Mouse (Mus musculus) midbrain, embryonic 10.5 days (tissue): ENCODE data around the gene Itpr2. TPM values are rescaled to one million over a fixed set of nuclear protein-coding genes. Genes with fewer than 3 reads are reported as not detected.

ENCODE experiments used
- DNase-seq: peaks from one replicate; pipeline ENCODE4 v3.0.0-alpha.2; 2017; ENCODE audit warnings: low spot score
- H3K27ac ChIP-seq: fragments of 300-500 bp; sonication (generic); replicated peaks from 2 replicates; pipeline ENCODE4 v1.5.1; 2016; ENCODE audit warnings: mild to moderate bottlenecking
- H3K27me3 ChIP-seq: fragments of 300-500 bp; sonication (generic); 2 replicates; pipeline ENCODE4 v1.6.1; 2016; ENCODE audit warnings: low read depth, mild to moderate bottlenecking; ENCODE audit not compliant: poor library complexity, severe bottlenecking
- H3K36me3 ChIP-seq: fragments of 300-500 bp; sonication (generic); 2 replicates; pipeline ENCODE4 v1.6.1; 2016; ENCODE audit warnings: mild to moderate bottlenecking, moderate library complexity
- H3K4me1 ChIP-seq: fragments of 300-500 bp; sonication (generic); 2 replicates; pipeline ENCODE4 v1.6.1; 2016
- H3K4me3 ChIP-seq: fragments of 300-500 bp; sonication (generic); 2 replicates; pipeline ENCODE4 v1.5.1; 2016; ENCODE audit warnings: mild to moderate bottlenecking, moderate library complexity
- H3K9me3 ChIP-seq: fragments of 300-500 bp; sonication (generic); replicated peaks from 2 replicates; pipeline ENCODE4 v1.6.1; 2016; ENCODE audit warnings: mild to moderate bottlenecking
- WGBS: fragments of 180-500 bp; shearing (Covaris S2); methylation state at CpG from one replicate; pipeline ENCODE4 v1.1.7; 2016; 5-methylcytosine and 5-hydroxymethylcytosine counted together
- polyA plus RNA-seq: library from polyadenylated mRNA; unstranded; fragments of >200 nt; fragmentation: Nextera tagmentation; extraction: Ambion mirVana; gene quantifications from 2 replicates; pipeline ENCODE4 v1.2.1, GENCODE M21; 2016

Itpr2 gene
- polyA plus RNA-seq, 1 experiment from 2014 or later, result 4.4 TPM

DNA sequence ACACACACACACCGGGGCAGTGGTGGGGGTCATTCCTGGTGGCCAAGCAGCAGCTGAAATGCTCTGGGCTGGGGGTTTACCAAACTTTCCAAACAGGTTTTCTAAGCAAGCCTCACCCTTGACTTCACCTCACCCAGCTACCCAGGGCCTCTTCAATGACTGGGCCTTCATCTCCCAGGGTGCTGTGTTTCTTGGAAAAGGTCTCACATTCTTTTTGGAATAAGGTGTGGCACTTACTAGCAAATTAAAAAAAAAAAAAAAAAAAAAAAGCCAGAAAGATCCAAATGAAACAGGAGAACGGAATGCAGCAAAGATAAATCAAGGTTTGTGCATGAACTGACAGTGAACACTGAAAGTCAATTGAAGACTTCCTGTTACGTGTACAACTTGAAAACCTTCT lies 77.2 kb downstream of the Itpr2 start:
- no peaks in the 10 kb centered on the region for H3K27me3 ChIP-seq
- H3K36me3 ChIP-seq, result no peaks in the 10 kb centered on the region
- no peak for DNase-seq
- 87% methylated on average over 3 of the region's 3 CpGs for WGBS
- no peaks in the 10 kb centered on the region for H3K9me3 ChIP-seq
- H3K4me1 ChIP-seq, result peaks cover 9% of the 10 kb centered on the region; the same call in 1 of the 2 replicates
- H3K27ac ChIP-seq, result no peak overlapping the region
- no peak overlapping the region for H3K4me3 ChIP-seq

DNA sequence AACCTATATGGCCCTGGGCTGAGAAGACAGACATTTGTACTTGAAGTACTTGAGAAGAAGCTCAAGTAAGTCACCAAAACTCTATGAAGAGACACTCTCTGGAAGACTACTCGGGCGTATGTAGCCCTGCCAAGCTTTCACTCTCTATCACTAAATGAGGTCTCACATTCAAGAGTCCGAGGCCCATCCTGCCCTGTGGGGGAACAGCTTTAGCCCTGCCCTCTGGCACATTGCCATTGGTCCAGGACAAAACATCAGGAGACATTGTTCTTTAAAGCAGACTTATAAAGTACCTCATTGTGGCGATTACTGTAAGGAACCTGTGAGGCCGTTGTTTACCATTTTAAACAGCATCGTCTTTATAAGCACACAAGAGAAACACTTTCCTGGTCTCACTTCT lies 77.7 kb downstream of the Itpr2 start:
- Histone ChIP-seq H3K9me3 (no peaks in the 10 kb centered on the region), H3K27me3 (no peaks in the 10 kb centered on the region), H3K36me3 (no peaks in the 10 kb centered on the region), H3K27ac (no peak overlapping the region), H3K4me1 (peaks cover 9% of the 10 kb centered on the region; the same call in 1 of the 2 replicates), H3K4me3 (no peak overlapping the region)
- no peak for DNase-seq
- 92% methylated on average over 6 of the region's 6 CpGs for WGBS

DNA sequence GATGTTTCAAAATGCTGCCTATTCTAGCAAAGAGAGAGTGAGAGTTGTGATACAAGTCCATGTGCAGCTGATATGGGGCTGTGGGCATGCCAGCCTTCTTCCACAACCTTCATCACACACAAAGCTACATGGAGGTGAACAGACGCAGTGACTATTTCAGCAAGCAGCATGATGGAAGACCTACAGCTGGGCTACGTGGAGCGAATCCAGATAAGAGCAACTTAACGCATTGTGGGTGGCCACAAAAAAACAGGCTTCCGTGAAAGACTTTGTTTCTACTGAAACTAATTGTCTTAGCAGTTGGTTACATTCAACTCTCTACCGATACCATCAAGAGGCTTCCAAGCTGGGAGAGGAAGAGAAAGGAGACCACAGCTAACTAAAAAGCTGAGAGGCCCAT lies 81.3 kb downstream of the Itpr2 start:
- Histone ChIP-seq H3K9me3 (no peaks in the 10 kb centered on the region), H3K27ac (no peak overlapping the region), H3K4me1 (peaks cover 9% of the 10 kb centered on the region; the same call in 1 of the 2 replicates), H3K4me3 (no peak overlapping the region), H3K27me3 (no peaks in the 10 kb centered on the region), H3K36me3 (no peaks in the 10 kb centered on the region)
- no peak for DNase-seq
- whole genome bisulfite sequencing, result 50% methylated on average over 6 of the region's 6 CpGs

DNA sequence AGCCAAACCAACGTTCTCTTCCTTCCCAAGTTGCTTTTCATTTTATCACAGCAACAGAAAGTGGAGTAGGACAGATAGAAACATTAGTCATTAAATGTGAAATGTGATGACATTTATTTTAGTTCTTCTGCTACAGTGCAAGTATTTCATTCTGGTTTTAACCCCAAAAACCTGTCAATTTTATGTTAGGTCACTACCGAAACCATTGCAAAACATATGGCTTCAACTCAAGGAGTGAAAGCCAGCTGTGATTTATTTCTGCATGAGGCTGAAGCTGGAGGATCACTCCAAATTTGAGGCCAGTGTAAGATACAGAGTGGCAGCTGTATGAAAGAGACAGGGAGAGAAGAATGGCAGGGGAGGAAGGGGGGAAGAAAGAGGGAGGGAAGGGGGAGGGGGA lies 85.6 kb downstream of the Itpr2 start:
- DNase-seq, result no peak
- H3K36me3 ChIP-seq, result no peaks in the 10 kb centered on the region
- H3K27ac ChIP-seq, result no peak overlapping the region
- H3K27me3 ChIP-seq, result no peaks in the 10 kb centered on the region
- no peak overlapping the region for H3K4me3 ChIP-seq
- WGBS, result 92% methylated on average over 2 of the region's 2 CpGs
- H3K9me3 ChIP-seq, result no peaks in the 10 kb centered on the region
- H3K4me1 ChIP-seq, result peaks cover 18% of the 10 kb centered on the region

DNA sequence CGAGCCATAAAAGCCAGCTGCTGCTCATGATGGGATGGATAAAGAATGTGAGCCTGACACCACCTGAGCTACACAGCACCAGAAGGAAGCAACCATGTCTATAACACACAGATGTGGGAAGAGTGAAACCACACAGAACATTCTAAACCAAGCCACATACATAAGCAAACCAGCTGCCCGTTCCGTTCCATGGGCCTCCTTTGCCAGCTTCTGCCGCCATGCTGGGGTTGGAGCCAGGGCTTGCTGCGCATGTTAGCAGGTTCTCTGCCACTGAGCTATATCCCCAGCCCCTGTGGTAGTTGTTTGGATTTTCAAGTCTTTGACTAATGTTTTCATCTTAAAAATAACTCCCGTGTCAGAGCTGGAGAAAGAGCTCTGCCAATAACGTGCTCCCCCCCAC lies 87.9 kb downstream of the Itpr2 start:
- DNase-seq, result no peak
- Histone ChIP-seq H3K4me1 (peaks cover 16% of the 10 kb centered on the region), H3K4me3 (no peak overlapping the region), H3K9me3 (no peaks in the 10 kb centered on the region), H3K27me3 (no peaks in the 10 kb centered on the region), H3K36me3 (no peaks in the 10 kb centered on the region), H3K27ac (no peak overlapping the region)
- 88% methylated on average over 7 of the region's 7 CpGs for WGBS

DNA sequence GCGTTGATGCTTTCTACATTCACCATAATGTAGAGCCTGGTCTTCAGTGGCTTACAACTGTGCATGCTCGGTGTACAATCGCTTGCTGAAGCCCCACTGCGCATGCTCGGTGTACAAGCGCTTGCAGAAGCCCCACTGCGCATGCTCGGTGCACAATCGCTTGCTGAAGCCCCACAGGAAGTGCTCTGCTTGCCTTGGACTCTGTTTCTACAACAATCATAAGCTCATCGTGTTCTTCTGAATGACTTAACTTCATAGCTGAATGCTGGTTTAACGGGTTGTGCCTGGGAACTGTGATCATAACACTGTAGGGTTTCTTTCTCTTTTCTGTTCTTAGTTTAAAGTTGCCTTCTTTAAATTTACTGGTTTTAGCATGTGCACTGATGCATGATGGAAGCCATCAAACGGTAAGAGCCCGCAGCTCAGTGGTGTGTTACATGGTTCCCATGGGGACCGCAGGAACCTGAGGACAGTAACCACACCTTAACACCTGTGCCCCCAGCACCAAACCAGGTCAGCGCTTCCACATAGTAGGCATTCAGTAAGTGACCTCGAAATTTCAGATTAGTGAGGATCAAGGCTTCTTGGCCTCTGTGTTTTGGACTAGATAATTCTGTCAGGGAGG lies 90.5 kb downstream of the Itpr2 start:
- H3K27ac ChIP-seq, result no peak overlapping the region
- no peak overlapping the region for H3K4me3 ChIP-seq
- no peaks in the 10 kb centered on the region for H3K27me3 ChIP-seq
- no peaks in the 10 kb centered on the region for H3K36me3 ChIP-seq
- DNase-seq, result no peak
- H3K9me3 ChIP-seq, result no peaks in the 10 kb centered on the region
- H3K4me1 ChIP-seq, result peaks cover 16% of the 10 kb centered on the region
- WGBS, result 87% methylated on average over 16 of the region's 16 CpGs

DNA sequence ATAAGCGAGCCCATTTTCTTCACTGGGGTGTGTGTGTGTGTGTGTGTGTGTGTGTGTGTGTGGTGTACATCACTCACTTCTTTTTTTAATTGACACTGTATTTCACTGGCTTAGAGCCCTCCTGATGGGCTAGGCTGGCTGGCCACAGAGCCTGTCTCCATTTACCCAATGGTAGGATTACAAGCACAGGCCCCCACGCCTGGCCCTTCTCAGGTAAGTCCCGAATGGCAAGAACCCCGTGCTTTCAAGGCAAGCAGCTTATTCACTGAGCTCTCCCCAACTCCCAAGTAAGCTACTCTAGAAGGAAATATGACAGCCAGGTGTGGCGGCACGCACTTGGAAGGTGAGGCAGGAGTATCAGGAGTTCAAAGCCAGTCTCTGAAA lies 91.6 kb downstream of the Itpr2 start:
- DNase-seq, result no peak
- Histone ChIP-seq H3K27me3 (no peaks in the 10 kb centered on the region), H3K9me3 (no peaks in the 10 kb centered on the region), H3K4me1 (peaks cover 16% of the 10 kb centered on the region), H3K36me3 (no peaks in the 10 kb centered on the region), H3K4me3 (peak overlapping the region; percentile 28), H3K27ac (no peak overlapping the region)
- WGBS, result 79% methylated on average over 6 of the region's 6 CpGs

DNA sequence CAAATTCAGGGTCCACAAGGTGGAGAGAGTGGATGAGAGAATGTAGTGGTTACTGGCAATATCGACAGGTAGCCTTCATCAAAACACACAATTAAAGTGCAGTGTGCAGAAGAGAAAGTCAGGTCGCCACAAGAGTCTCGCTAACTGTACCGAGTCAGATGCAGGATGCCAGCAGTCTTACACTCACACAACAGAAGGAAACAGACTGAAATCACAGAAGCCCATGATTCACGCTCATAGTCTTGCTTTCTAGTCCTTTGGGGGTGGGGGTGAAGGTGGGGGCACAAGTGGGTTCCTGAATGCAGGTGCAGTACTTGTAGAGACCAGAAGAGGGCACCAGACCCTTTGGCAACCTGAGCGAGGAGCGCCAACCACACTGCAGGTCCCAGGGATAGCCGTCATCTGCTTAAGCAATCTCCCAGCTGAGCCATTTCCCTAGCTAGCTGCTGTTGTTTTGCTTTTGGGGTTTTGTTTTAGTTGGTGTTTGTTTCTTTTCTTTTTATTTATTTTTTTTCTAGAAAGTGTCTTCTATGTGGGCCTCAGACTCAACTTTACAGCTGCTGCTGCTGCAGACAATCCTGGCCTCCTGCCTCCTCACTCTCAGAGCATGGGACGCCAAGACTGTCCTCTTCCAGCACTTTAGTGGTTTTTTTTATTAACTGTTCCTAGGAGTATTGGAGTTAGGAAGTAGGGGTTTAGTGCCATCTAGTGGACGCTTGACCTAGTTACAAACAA lies 92.2 kb downstream of the Itpr2 start:
- H3K4me3 ChIP-seq, result peak overlapping the region; percentile 28
- WGBS, result 25% methylated on average over 10 of the region's 10 CpGs
- H3K4me1 ChIP-seq, result peaks cover 16% of the 10 kb centered on the region
- H3K9me3 ChIP-seq, result no peaks in the 10 kb centered on the region
- H3K27me3 ChIP-seq, result no peaks in the 10 kb centered on the region
- H3K36me3 ChIP-seq, result no peaks in the 10 kb centered on the region
- peak overlapping the region; percentile 67 for H3K27ac ChIP-seq
- DNase-seq, result peak; percentile 81

DNA sequence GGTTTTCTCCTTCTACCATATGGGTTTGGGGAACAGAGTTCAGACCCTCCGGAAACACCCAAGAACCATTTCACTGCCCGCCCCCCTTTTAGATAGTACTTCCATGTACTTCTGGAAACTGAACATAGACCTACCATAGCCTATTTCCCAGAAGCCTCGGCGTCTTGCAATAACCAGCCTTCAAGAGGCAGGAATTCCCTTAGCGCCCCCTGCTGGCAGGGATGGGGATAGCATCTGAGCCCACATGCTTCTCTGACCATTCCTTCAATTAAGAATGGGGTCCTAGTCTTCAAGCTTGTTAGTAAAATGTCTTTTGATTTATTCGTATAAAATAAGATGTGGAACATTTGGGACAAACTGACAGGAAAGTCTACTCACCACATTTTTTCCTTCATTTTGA lies 96.6 kb downstream of the Itpr2 start:
- WGBS, result 57% methylated on average over 6 of the region's 6 CpGs
- no peaks in the 10 kb centered on the region; the same call in 1 of the 2 replicates for H3K9me3 ChIP-seq

DNA sequence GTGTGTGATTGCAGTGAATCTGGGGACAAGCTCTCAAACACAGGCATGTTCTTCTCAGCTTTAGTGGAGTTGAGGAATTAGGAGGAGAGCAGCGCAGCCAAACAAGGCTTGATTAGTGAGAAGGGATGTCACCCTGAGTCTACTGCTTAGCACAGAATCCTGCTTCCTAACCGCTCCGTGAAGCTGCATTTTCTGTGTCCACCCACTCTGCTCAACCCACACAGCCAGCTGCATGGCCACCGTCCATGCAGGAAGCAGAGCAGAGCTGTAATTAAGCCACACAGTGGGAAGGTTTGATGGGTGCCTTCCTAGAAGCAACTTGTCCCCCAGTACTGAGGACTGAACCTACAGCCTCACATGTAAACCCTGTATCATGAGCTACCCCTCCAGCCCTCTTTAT lies 97.1 kb downstream of the Itpr2 start:
- Histone ChIP-seq H3K4me3 (no peak overlapping the region), H3K36me3 (no peaks in the 10 kb centered on the region), H3K27me3 (no peaks in the 10 kb centered on the region), H3K9me3 (no peaks in the 10 kb centered on the region; the same call in 1 of the 2 replicates), H3K4me1 (peaks cover 3% of the 10 kb centered on the region; the same call in 1 of the 2 replicates), H3K27ac (no peak overlapping the region)
- no peak for DNase-seq
- WGBS, result 94% methylated on average over 4 of the region's 4 CpGs

More for the DNA sequence above, 96.6 kb downstream of the Itpr2 start:
- peaks cover 8% of the 10 kb centered on the region; the same call in 1 of the 2 replicates for H3K4me1 ChIP-seq
- no peaks in the 10 kb centered on the region for H3K27me3 ChIP-seq
- no peak overlapping the region for H3K27ac ChIP-seq
- H3K4me3 ChIP-seq, result no peak overlapping the region
- H3K36me3 ChIP-seq, result no peaks in the 10 kb centered on the region
- DNase-seq, result peak; percentile 68

DNA sequence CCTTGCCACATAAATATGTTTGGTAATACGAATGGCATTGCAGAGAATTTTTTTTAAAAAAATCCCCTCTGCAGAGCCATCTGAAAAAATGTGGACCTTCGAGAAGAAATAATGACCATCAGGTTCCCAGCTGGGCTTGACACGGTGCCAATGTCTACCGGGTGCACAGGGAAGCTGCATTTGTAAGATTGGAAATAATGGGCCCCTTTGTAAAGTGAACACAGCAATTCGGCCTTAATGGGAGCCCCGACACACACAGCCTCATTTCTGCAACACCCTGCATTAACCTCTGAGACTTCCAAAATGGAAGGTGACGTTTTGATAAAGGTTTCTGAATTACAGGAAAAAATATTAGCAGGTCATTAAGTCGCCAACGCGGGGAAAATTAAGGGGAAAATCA lies 97.9 kb downstream of the Itpr2 start:
- Histone ChIP-seq H3K4me3 (no peak overlapping the region), H3K4me1 (no peaks in the 10 kb centered on the region), H3K27ac (no peak overlapping the region), H3K36me3 (no peaks in the 10 kb centered on the region), H3K9me3 (no peaks in the 10 kb centered on the region; the same call in 1 of the 2 replicates), H3K27me3 (no peaks in the 10 kb centered on the region)
- DNase-seq, result no peak
- 85% methylated on average over 10 of the region's 10 CpGs for WGBS

DNA sequence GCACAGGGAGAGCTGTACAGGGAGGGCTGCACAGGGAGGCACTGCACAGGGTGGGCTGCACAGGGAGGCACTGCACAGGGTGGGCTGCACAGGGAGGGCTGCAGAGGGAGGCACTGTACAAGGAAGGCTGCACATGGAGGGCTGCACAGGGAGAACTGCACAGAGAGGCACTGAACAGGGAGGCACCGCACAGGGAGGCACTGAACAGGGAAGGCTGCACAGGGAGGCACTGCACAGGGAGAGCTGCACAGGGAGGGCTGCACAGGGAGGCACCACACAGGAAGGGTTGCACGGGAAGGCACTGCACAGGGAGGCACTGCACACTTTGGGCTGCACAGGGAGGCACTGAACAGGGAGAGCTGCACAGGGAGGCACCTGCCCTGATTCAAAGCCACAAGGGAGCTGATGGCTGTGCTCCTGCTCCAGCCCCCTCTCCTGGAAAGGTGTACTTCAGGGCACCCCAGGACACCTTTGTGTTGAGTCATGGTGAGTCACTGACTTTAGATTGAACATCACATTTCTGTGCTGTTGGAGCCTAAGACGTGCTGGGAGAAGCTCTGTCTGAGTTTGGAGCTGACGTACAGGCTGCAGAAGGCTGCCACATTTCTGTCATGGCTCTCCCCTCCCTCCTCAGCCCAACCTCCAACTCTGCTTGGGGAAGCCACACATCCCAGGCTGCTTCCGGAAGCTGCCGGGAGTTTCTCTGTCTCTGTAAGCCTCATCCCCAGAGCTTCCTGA lies 98.9 kb downstream of the Itpr2 start:
- Histone ChIP-seq H3K36me3 (no peaks in the 10 kb centered on the region), H3K9me3 (no peaks in the 10 kb centered on the region; the same call in 1 of the 2 replicates), H3K4me3 (no peak overlapping the region), H3K27ac (no peak overlapping the region), H3K4me1 (no peaks in the 10 kb centered on the region), H3K27me3 (no peaks in the 10 kb centered on the region)
- 71% methylated on average over 6 of the region's 6 CpGs for WGBS
- DNase-seq, result no peak

DNA sequence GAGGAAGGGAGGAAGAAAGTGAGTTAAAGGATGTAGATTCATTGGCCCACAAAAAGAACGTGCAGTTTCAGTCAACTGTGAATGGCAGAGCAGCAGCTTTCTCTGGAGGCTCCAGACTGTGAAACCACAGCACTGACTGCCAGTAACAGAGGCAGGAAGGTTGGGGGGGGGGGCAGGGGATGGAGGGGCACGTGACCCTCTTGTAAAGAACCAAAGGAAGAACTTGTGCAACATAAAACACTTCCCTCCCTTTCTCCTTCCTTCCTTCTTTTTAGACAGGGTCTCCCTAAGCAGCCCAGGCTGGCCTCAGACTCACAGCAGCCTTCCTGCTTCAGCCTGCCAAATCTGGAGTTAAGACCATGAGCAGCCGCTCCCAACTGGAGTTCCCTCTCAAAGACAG lies 104.2 kb downstream of the Itpr2 start:
- WGBS, result 77% methylated on average over 3 of the region's 3 CpGs
- no peaks in the 10 kb centered on the region; the same call in 1 of the 2 replicates for H3K9me3 ChIP-seq
- no peak overlapping the region for H3K27ac ChIP-seq
- no peaks in the 10 kb centered on the region for H3K27me3 ChIP-seq
- no peaks in the 10 kb centered on the region for H3K4me1 ChIP-seq
- no peak overlapping the region for H3K4me3 ChIP-seq
- DNase-seq, result no peak
- H3K36me3 ChIP-seq, result no peaks in the 10 kb centered on the region
